Mouse (Mus musculus) heart, embryonic 14.5 days (tissue): ENCODE measurements around the gene Ntf5. TPM values are rescaled to one million over a fixed set of nuclear protein-coding genes. Genes with fewer than 3 reads are reported as not detected.

Experiments
- microRNA-seq: library from miRNA; unstranded; fragments of <30 nt; microRNA quantifications from one replicate; pipeline ENCODE4, GENCODE M21; 2016
- polyA plus RNA-seq: library from polyadenylated mRNA; unstranded; fragments of >200 nt; fragmentation: Nextera tagmentation; extraction: Ambion mirVana; gene quantifications from 2 replicates; pipeline ENCODE4 v1.2.1, GENCODE M21; 2014

The Ntf5 gene
- polyA plus RNA-seq, 1 experiment from 2014 or later = 1.6 TPM

Small RNAs within 50 kb of the gene (microRNA-seq; reads per million reads assigned to microRNA genes)
- gene Gm22133 = not detected

Other genes starting within 250 kb of the Ntf5 start
- 5.3 and 7.8 TPM in 2 replicates for gene Slc17a7, start 249.7 kb upstream of the Ntf5 start, polyA plus RNA-seq
- gene Gfy, start 234.1 kb upstream of the Ntf5 start, polyA plus RNA-seq = not detected in 2 replicates
- gene Pth2, start 232.7 kb upstream of the Ntf5 start, polyA plus RNA-seq = 0.61 TPM in 1 of 2 replicates, not detected in the other
- 0.32 and 0.54 TPM in 2 replicates for gene Ccdc155, start 208.8 kb upstream of the Ntf5 start, polyA plus RNA-seq
- gene Dkkl1, start 201.5 kb upstream of the Ntf5 start, polyA plus RNA-seq = 0.65 and 1.7 TPM in 2 replicates
- gene Tead2, start 197.9 kb upstream of the Ntf5 start, polyA plus RNA-seq = 106 and 111 TPM in 2 replicates
- gene Cd37, start 174.6 kb upstream of the Ntf5 start, polyA plus RNA-seq = 1.7 and 1.9 TPM in 2 replicates
- gene Slc6a16, start 172.6 kb upstream of the Ntf5 start, polyA plus RNA-seq = 0.38 TPM in 1 of 2 replicates, not detected in the other
- gene Slc6a21, start 136.2 kb upstream of the Ntf5 start, polyA plus RNA-seq = not detected in 2 replicates
- 11.1 and 12.4 TPM in 2 replicates for gene Trpm4, start 79.9 kb upstream of the Ntf5 start, polyA plus RNA-seq
- 24.1 and 28.3 TPM in 2 replicates for gene Hrc, start 78.4 kb upstream of the Ntf5 start, polyA plus RNA-seq
- gene Ppfia3, start 46.7 kb upstream of the Ntf5 start, polyA plus RNA-seq = 2.7 and 2.8 TPM in 2 replicates
- gene Lin7b, start 43.1 kb upstream of the Ntf5 start, polyA plus RNA-seq = 1.0 and 1.1 TPM in 2 replicates
- 64.1 and 65.2 TPM in 2 replicates for gene Snrnp70, start 18.0 kb upstream of the Ntf5 start, polyA plus RNA-seq
- gene Kcna7, start 8.0 kb upstream of the Ntf5 start, polyA plus RNA-seq = 0.32 and 0.38 TPM in 2 replicates
- gene Lhb, start 7.1 kb downstream of the Ntf5 start, polyA plus RNA-seq = not detected in 2 replicates
- gene Gys1, start 21.1 kb downstream of the Ntf5 start, polyA plus RNA-seq = 99.1 and 105 TPM in 2 replicates
- 66.4 and 68.1 TPM in 2 replicates for gene Ruvbl2, start 24.4 kb downstream of the Ntf5 start, polyA plus RNA-seq
- gene Ftl1, start 46.2 kb downstream of the Ntf5 start, polyA plus RNA-seq = 3,513 and 3,606 TPM in 2 replicates
- 89.9 and 102 TPM in 2 replicates for gene Bax, start 53.2 kb downstream of the Ntf5 start, polyA plus RNA-seq
- 0.42 and 0.71 TPM in 2 replicates for gene Tulp2, start 68.2 kb downstream of the Ntf5 start, polyA plus RNA-seq
- gene Gm45808, start 73.1 kb downstream of the Ntf5 start, polyA plus RNA-seq = not detected in 2 replicates
- gene Dhdh, start 75.1 kb downstream of the Ntf5 start, polyA plus RNA-seq = 5.2 and 5.7 TPM in 2 replicates
- gene Nucb1, start 96.7 kb downstream of the Ntf5 start, polyA plus RNA-seq = 159 and 160 TPM in 2 replicates
- 20.5 and 23.3 TPM in 2 replicates for gene Ppp1r15a, start 112.6 kb downstream of the Ntf5 start, polyA plus RNA-seq
- 0.80 and 1.2 TPM in 2 replicates for gene Plekha4, start 112.6 kb downstream of the Ntf5 start, polyA plus RNA-seq
- gene Hsd17b14, start 141.2 kb downstream of the Ntf5 start, polyA plus RNA-seq = 0.20 and 0.26 TPM in 2 replicates
- 66.0 and 72.0 TPM in 2 replicates for gene Bcat2, start 156.5 kb downstream of the Ntf5 start, polyA plus RNA-seq
- not detected in 2 replicates for gene Fgf21, start 201.8 kb downstream of the Ntf5 start, polyA plus RNA-seq
- 0.07 TPM in 1 of 2 replicates, not detected in the other for gene Fut1, start 203.6 kb downstream of the Ntf5 start, polyA plus RNA-seq
- gene Izumo1, start 208.1 kb downstream of the Ntf5 start, polyA plus RNA-seq = 0.23 and 0.41 TPM in 2 replicates
- gene Rasip1, start 213.8 kb downstream of the Ntf5 start, polyA plus RNA-seq = 22.4 and 24.3 TPM in 2 replicates
- gene Mamstr, start 226.3 kb downstream of the Ntf5 start, polyA plus RNA-seq = 6.2 and 7.6 TPM in 2 replicates